Mouse (Mus musculus) ovary, postnatal 14 days (tissue): ENCODE measurements around the gene Hmg20b.

Experiments used
- DNase-seq: peaks from one replicate; pipeline ENCODE4 v3.0.0; 2022; ENCODE audit warnings: low spot score

The Hmg20b gene

GRCm38 (mm10) chr10:81350351-81351063 is at the start of gene Hmg20b:
Gene Hmg20b, minus strand, starts transcription at chr10:81350480.
- peak; percentile 96 for DNase-seq

- DNase-seq, result no peak
Observed at GRCm38 (mm10) chr10:81399798-81400308, 49.6 kb upstream of the Hmg20b start.

- DNase-seq, result no peak
Observed at GRCm38 (mm10) chr10:81399296-81399695, 49.0 kb upstream of the Hmg20b start.

- no peak for DNase-seq
Observed at GRCm38 (mm10) chr10:81396749-81397148, 46.5 kb upstream of the Hmg20b start.

- no peak for DNase-seq
Observed at GRCm38 (mm10) chr10:81395865-81396264, 45.6 kb upstream of the Hmg20b start.

GRCm38 (mm10) chr10:81395127-81395526 is 44.8 kb upstream of the Hmg20b start:
- DNase-seq, result peak; percentile 67

GRCm38 (mm10) chr10:81393456-81394063 is 43.3 kb upstream of the Hmg20b start:
- DNase-seq, result no peak

GRCm38 (mm10) chr10:81392781-81393185 is 42.5 kb upstream of the Hmg20b start, which contains the start of gene Smim24:
Gene Smim24, plus strand, starts transcription at chr10:81393051.
- DNase-seq, result no peak

- no peak for DNase-seq
Observed at GRCm38 (mm10) chr10:81392270-81392669, 42.0 kb upstream of the Hmg20b start.

- no peak for DNase-seq
Observed at GRCm38 (mm10) chr10:81390678-81390965, 40.3 kb upstream of the Hmg20b start.

- peak; percentile 73 for DNase-seq
Observed at GRCm38 (mm10) chr10:81389801-81390677, 39.8 kb upstream of the Hmg20b start.

GRCm38 (mm10) chr10:81389373-81389772 is 39.1 kb upstream of the Hmg20b start:
- DNase-seq, result no peak

- no peak for DNase-seq
Observed at GRCm38 (mm10) chr10:81388505-81389055, 38.3 kb upstream of the Hmg20b start, which contains the start of gene Gm48552. Gene Gm48552, plus strand, starts transcription at chr10:81389005.

GRCm38 (mm10) chr10:81387716-81388115 is 37.4 kb upstream of the Hmg20b start:
- DNase-seq, result no peak

- DNase-seq, result no peak
Observed at GRCm38 (mm10) chr10:81385603-81386306, 35.5 kb upstream of the Hmg20b start.

- no peak for DNase-seq
Observed at GRCm38 (mm10) chr10:81384605-81384982, 34.3 kb upstream of the Hmg20b start.

GRCm38 (mm10) chr10:81383802-81384604 is 33.7 kb upstream of the Hmg20b start, which contains the start of the genes Dohh and Gm48551:
Gene Dohh, plus strand, starts transcription at chr10:81384428.
Gene Gm48551, plus strand, starts transcription at chr10:81384466.
- DNase-seq, result peak; percentile 99

- no peak for DNase-seq
Observed at GRCm38 (mm10) chr10:81382039-81382438, 31.8 kb upstream of the Hmg20b start.

GRCm38 (mm10) chr10:81379809-81380378 is 29.6 kb upstream of the Hmg20b start:
- DNase-seq, result no peak

- no peak for DNase-seq
Observed at GRCm38 (mm10) chr10:81379183-81379553, 28.9 kb upstream of the Hmg20b start.
